Mouse (Mus musculus) myocyte (in vitro differentiated cells): ENCODE results near the gene Trrap. TPM values are rescaled to one million over a fixed set of nuclear protein-coding genes. Genes with fewer than 3 reads are reported as not detected.

ENCODE experiments used
- H3K27me3 ChIP-seq: one replicate; pipeline ENCODE4 v1.6.1; 2011; ENCODE audit not compliant: control insufficient read depth, insufficient read depth, insufficient read length
- H3K36me3 ChIP-seq: one replicate; pipeline ENCODE4 v1.6.1; 2011; ENCODE audit not compliant: control insufficient read depth, insufficient read depth
- H3K4me2 ChIP-seq: one replicate; pipeline ENCODE4 v1.6.1; 2011; ENCODE audit warnings: low read depth, control low read depth
- H3K4me3 ChIP-seq: one replicate; pipeline ENCODE4 v1.5.1; 2011; ENCODE audit warnings: mild to moderate bottlenecking, control low read depth, moderate library complexity
- H3K79me2 ChIP-seq: one replicate; pipeline ENCODE4 v1.6.1; 2011; ENCODE audit not compliant: control insufficient read depth, insufficient read depth
- H3ac ChIP-seq: one replicate; pipeline ENCODE4 v1.6.1; 2011; ENCODE audit not compliant: control insufficient read depth, insufficient read length
- CEBPB ChIP-seq: IDR thresholded peaks from 2 replicates; pipeline ENCODE4 v1.6.1; 2011; ENCODE audit warnings: mild to moderate bottlenecking, moderate library complexity; ENCODE audit not compliant: poor library complexity, insufficient read depth, severe bottlenecking
- E2F4 ChIP-seq: IDR thresholded peaks from one replicate; pipeline ENCODE4 v1.6.1; 2011; ENCODE audit warnings: mild to moderate bottlenecking, control low read depth, moderate library complexity; ENCODE audit not compliant: insufficient read depth
- MAX ChIP-seq: IDR thresholded peaks from one replicate; pipeline ENCODE4 v1.6.1; 2011; ENCODE audit warnings: low read depth, mild to moderate bottlenecking, control low read depth
- MYOD1 ChIP-seq, 3 experiments: IDR thresholded peaks; one replicate each; pipeline ENCODE4 v1.6.1; 2011; ENCODE audit warnings: control low read depth in 2 of 3, low read depth in 2 of 3, mild to moderate bottlenecking in 2 of 3, moderate library complexity in 1 of 3; ENCODE audit not compliant: insufficient read length in 2 of 3, control insufficient read depth in 1 of 3
- MYOG ChIP-seq, 3 experiments: IDR thresholded peaks; one replicate each; pipeline ENCODE4 v1.6.1; 2011; ENCODE audit warnings: control low read depth in 2 of 3, low read depth in 2 of 3, mild to moderate bottlenecking in 2 of 3; ENCODE audit not compliant: insufficient read length in 2 of 3, control insufficient read depth in 1 of 3, insufficient read depth in 1 of 3
- POLR2A ChIP-seq: IDR thresholded peaks from one replicate; pipeline ENCODE4 v1.6.1; 2011; ENCODE audit warnings: low read depth, mild to moderate bottlenecking, control low read depth, moderate library complexity; ENCODE audit not compliant: insufficient read length
- POLR2AphosphoS2 ChIP-seq: IDR thresholded peaks from one replicate; pipeline ENCODE4 v1.6.1; 2011; ENCODE audit warnings: low read depth, control low read depth; ENCODE audit not compliant: insufficient read length
- REST ChIP-seq: IDR thresholded peaks from one replicate; pipeline ENCODE4 v1.6.1; 2011; ENCODE audit warnings: mild to moderate bottlenecking, control low read depth, moderate library complexity; ENCODE audit not compliant: insufficient read depth, insufficient read length
- SRF ChIP-seq: IDR thresholded peaks from one replicate; pipeline ENCODE4 v1.6.1; 2011; ENCODE audit warnings: low read depth; ENCODE audit not compliant: control insufficient read depth, insufficient read length
- TCF12 ChIP-seq: IDR thresholded peaks from one replicate; pipeline ENCODE4 v1.6.1; 2011; ENCODE audit warnings: mild to moderate bottlenecking, control low read depth; ENCODE audit not compliant: poor library complexity, insufficient read depth, severe bottlenecking
- TCF3 ChIP-seq: IDR thresholded peaks from one replicate; pipeline ENCODE4 v1.6.1; 2011; ENCODE audit warnings: low read depth, control low read depth; ENCODE audit not compliant: insufficient read length
- USF1 ChIP-seq: IDR thresholded peaks from one replicate; pipeline ENCODE4 v1.6.1; 2011; ENCODE audit warnings: low read depth, mild to moderate bottlenecking, control low read depth, moderate library complexity
- polyA plus RNA-seq: library from polyadenylated mRNA; unstranded; fragments of >200 nt; fragmentation: generic; extraction: Trizol; gene quantifications from one replicate; pipeline ENCODE4 v1.2.1, GENCODE M21; 2012; ENCODE audit warnings: missing spikeins

Gene Trrap
- polyA plus RNA-seq, 1 experiment, result 40.2 TPM

GRCm38 (mm10) chr5:144870782-144871181, 103.2 kb downstream of the Trrap start:
- Histone ChIP-seq H3K27me3 (no peaks in the 10 kb centered on the region), H3K79me2 (no peaks in the 10 kb centered on the region), H3K4me2 (no peak overlapping the region), H3ac (no peak overlapping the region), H3K36me3 (no peaks in the 10 kb centered on the region), H3K4me3 (no peak overlapping the region)
- no peak for TF ChIP-seq SRF
- no peak for TF ChIP-seq POLR2A
- TF ChIP-seq MYOG (IDR thresholded peaks at IDR 0.05; ENCODE audit: control insufficient read depth in 1 of 3, insufficient read depth in 1 of 3, insufficient read length in 2 of 3, low read depth in 2 of 3), result no peak
- no peak for TF ChIP-seq E2F4
- no peak for TF ChIP-seq CEBPB
- no peak for TF ChIP-seq USF1
- no peak for TF ChIP-seq MAX
- TF ChIP-seq POLR2AphosphoS2, result no peak
- TF ChIP-seq TCF3, result no peak
- no peak for TF ChIP-seq TCF12
- no peak for TF ChIP-seq MYOD1 (IDR thresholded peaks at IDR 0.05; ENCODE audit: control insufficient read depth in 1 of 3, insufficient read length in 2 of 3, low read depth in 2 of 3)

DNA sequence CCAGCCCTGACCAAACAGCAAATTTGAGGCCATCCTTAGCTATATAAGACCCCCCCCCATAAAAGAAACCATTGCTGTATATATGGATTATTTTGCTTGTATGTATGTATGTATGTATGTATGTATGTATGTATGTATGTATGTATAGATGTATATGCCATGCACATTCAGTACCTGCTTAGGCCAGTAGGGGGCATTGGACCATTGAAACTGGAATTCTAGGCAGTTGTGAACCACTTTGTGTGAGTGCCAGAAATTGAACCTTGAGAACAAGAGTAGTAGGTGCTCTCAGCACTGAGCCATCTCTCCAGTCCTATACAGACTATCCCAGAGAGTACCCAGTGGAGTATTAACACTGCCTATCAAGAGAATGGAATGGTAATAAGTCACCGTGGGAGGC, 104.2 kb downstream of the Trrap start:
- H3ac ChIP-seq, result no peak overlapping the region
- no peak overlapping the region for H3K4me3 ChIP-seq
- no peaks in the 10 kb centered on the region for H3K79me2 ChIP-seq
- no peaks in the 10 kb centered on the region for H3K27me3 ChIP-seq
- H3K4me2 ChIP-seq, result no peak overlapping the region
- no peaks in the 10 kb centered on the region for H3K36me3 ChIP-seq
- TF ChIP-seq TCF12 (no peak), POLR2AphosphoS2 (no peak), MYOG (IDR thresholded peaks at IDR 0.05; ENCODE audit: control insufficient read depth in 1 of 3, insufficient read depth in 1 of 3, insufficient read length in 2 of 3, low read depth in 2 of 3) (no peak), SRF (no peak), REST (no peak), POLR2A (no peak), MYOD1 (IDR thresholded peaks at IDR 0.05; ENCODE audit: control insufficient read depth in 1 of 3, insufficient read length in 2 of 3, low read depth in 2 of 3) (no peak), CEBPB (no peak), E2F4 (no peak), TCF3 (no peak), MAX (no peak), USF1 (no peak)

DNA sequence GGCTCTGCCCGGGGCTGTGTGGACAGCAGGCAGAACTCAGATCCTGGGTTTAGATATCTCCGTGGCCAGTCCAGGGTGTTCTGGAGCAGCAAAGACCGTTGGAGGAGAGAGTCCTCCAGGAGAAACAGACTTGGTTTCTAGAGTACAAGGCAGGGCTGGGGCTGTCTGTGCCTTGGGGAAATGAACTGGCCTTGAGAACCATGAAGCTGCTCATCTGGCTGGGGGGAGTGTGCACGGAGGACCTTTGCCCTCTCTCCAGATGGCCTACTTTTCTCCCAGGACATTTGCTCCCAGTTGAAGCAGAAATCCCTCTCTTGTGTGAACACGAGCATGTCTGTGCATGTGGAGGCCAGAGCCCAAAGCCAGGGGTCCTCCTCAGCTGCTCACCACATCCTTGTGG, 104.8 kb downstream of the Trrap start:
- Histone ChIP-seq H3K4me3 (no peak overlapping the region), H3K79me2 (no peaks in the 10 kb centered on the region), H3ac (no peak overlapping the region), H3K36me3 (no peaks in the 10 kb centered on the region), H3K4me2 (no peak overlapping the region), H3K27me3 (no peaks in the 10 kb centered on the region)
- TF ChIP-seq REST, result no peak
- no peak for TF ChIP-seq POLR2AphosphoS2
- TF ChIP-seq SRF, result no peak
- TF ChIP-seq TCF3, result no peak
- no peak for TF ChIP-seq MAX
- no peak for TF ChIP-seq E2F4
- TF ChIP-seq MYOD1 (IDR thresholded peaks at IDR 0.05; ENCODE audit: control insufficient read depth in 1 of 3, insufficient read length in 2 of 3, low read depth in 2 of 3), result no peak
- no peak for TF ChIP-seq USF1

DNA sequence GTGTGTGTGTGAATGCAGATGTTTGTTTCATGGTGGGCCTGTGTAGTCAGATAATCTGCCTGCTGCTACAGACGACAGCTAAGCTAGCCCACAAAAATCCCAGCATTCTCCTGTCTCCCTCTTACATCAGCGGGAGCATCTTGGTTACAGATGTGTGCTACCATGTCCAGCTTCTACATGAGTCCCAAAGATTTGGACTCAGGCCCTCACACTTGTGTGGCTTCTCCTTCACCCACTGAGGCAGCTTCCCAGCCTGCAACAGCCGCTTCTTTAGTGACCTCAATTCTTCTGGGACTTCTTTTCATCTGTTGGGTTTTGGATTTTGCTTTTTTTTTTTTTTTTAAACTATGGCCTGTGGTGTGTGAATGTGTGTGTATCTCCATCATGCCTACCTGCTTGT, 105.3 kb downstream of the Trrap start:
- no peaks in the 10 kb centered on the region for H3K79me2 ChIP-seq
- H3K27me3 ChIP-seq, result no peaks in the 10 kb centered on the region
- H3K4me2 ChIP-seq, result no peak overlapping the region
- no peak overlapping the region for H3ac ChIP-seq
- no peaks in the 10 kb centered on the region for H3K36me3 ChIP-seq
- H3K4me3 ChIP-seq, result no peak overlapping the region
- no peak for TF ChIP-seq CEBPB
- TF ChIP-seq POLR2A, result no peak
- no peak for TF ChIP-seq E2F4
- TF ChIP-seq TCF12, result no peak
- TF ChIP-seq TCF3, result no peak
- TF ChIP-seq MYOD1 (IDR thresholded peaks at IDR 0.05; ENCODE audit: control insufficient read depth in 1 of 3, insufficient read length in 2 of 3, low read depth in 2 of 3), result no peak
- TF ChIP-seq REST, result no peak

DNA sequence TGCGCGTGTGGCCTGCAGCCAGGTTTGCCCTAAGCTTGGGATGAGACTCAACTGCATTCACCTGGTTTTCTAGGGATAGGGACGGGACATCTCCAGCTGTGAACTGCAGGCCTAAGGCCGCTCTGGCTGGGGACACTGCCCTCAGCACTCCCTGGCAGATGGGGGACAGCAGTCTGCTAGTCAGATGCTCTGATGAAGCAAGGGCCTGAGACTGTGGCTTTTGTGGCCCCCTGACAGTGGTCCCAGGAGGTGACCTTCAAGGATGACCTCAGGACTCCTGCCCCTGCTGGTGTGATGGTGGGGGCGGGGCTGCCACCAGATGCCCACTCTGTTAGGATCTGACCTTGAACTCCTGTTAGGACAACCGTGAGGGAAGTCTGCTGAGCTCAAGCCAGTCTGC, 107.7 kb downstream of the Trrap start:
- TF ChIP-seq E2F4 (no peak), POLR2A (no peak), USF1 (no peak), MAX (no peak), SRF (no peak), MYOD1 (IDR thresholded peaks at IDR 0.05; ENCODE audit: control insufficient read depth in 1 of 3, insufficient read length in 2 of 3, low read depth in 2 of 3) (no peak), MYOG (IDR thresholded peaks at IDR 0.05; ENCODE audit: control insufficient read depth in 1 of 3, insufficient read depth in 1 of 3, insufficient read length in 2 of 3, low read depth in 2 of 3) (no peak), TCF12 (no peak), POLR2AphosphoS2 (no peak), CEBPB (no peak), TCF3 (no peak), REST (no peak)
- H3K36me3 ChIP-seq, result no peaks in the 10 kb centered on the region
- no peaks in the 10 kb centered on the region for H3K27me3 ChIP-seq
- no peaks in the 10 kb centered on the region for H3K79me2 ChIP-seq
- no peak overlapping the region for H3ac ChIP-seq
- no peak overlapping the region for H3K4me3 ChIP-seq
- no peak overlapping the region for H3K4me2 ChIP-seq
